Mouse (Mus musculus): ENCODE results near the gene Dcp1a.
A peak's percentile ranks its signal among the peaks of the same experiment; 100 is the strongest.

Dcp1a gene

DNA sequence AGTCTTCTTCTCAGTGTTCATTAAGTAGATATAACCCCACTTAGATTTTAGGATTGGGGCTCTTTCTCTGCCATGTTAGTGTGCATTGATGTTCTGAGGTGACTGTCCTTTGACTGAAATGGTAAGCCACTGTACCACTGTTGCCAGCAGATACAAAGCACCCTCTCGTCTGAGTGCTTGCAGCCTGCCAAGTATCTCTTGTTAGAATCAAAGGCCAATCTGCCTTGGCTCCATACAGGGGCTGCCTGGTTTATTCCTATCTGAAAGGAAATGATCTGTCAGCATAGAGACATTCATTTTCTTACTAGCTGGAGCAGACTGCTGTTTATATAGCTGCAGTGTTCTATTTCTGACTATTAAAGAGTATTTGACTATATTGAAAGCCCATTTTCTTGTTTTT is 13.9 kb downstream of the Dcp1a start:
- no peaks in the 10 kb centered on the region for H3K27me3 ChIP-seq (ENCODE audit: control insufficient read depth, insufficient read depth, low read length, poor library complexity, severe bottlenecking)

GRCm38 (mm10) chr14:30494998-30495397 is 15.7 kb downstream of the Dcp1a start:
- H3K36me3 ChIP-seq (ENCODE audit: control insufficient read depth, insufficient read depth, low read length, poor library complexity, severe bottlenecking) = peaks cover 6% of the 10 kb centered on the region
- DNase-seq (ENCODE audit: low read depth, low spot score) = no peak

More for the DNA sequence above, 13.9 kb downstream of the Dcp1a start:
- DNase-seq (ENCODE audit: low read depth, low spot score) = no peak
- H3K36me3 ChIP-seq (ENCODE audit: control insufficient read depth, insufficient read depth, low read length, poor library complexity, severe bottlenecking) = peaks cover 6% of the 10 kb centered on the region

GRCm38 (mm10) chr14:30498202-30498601 is 18.9 kb downstream of the Dcp1a start:
- no peak for DNase-seq (ENCODE audit: low read depth, low spot score)
- Histone ChIP-seq H3K36me3 (ENCODE audit: control insufficient read depth, insufficient read depth, low read length, poor library complexity, severe bottlenecking) (peaks cover 4% of the 10 kb centered on the region; the same call in 1 of the 2 replicates), H3K27me3 (ENCODE audit: control insufficient read depth, insufficient read depth, low read length, poor library complexity, severe bottlenecking) (no peaks in the 10 kb centered on the region)

More at GRCm38 (mm10) chr14:30494998-30495397, 15.7 kb downstream of the Dcp1a start:
- no peaks in the 10 kb centered on the region for H3K27me3 ChIP-seq (ENCODE audit: control insufficient read depth, insufficient read depth, low read length, poor library complexity, severe bottlenecking)

GRCm38 (mm10) chr14:30504990-30505389 is 25.7 kb downstream of the Dcp1a start:
- DNase-seq (ENCODE audit: low read depth, low spot score) = no peak
- Histone ChIP-seq H3K36me3 (ENCODE audit: control insufficient read depth, insufficient read depth, low read length, poor library complexity, severe bottlenecking) (peaks cover 15% of the 10 kb centered on the region), H3K27me3 (ENCODE audit: control insufficient read depth, insufficient read depth, low read length, poor library complexity, severe bottlenecking) (no peaks in the 10 kb centered on the region)

DNA sequence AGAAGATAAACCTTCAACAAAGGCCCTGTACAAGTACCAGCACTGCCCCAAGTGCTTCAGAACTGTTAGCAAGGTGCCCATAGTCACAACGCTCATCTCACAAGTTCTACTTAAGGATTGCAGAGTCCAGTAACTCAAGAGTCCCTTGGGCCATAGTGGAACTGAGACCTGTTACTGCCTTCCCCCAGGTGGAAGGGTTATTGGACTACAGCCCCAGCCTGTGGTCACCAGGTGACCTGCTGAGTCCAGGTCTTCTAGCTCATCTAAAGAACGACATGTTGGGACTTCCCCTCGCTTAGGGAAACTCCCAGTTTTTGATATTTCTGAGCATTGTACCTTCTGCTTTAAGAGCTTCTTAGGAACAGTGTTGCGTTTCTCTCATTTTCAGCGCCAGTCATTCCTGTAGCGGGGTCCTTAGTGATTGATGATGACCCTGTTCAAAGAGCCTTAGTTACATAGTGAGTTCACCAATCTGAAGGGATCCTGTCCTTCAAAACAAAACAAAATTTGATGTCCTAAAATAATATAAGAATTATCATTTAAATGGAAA is 31.0 kb downstream of the Dcp1a start:
- H3K36me3 ChIP-seq (ENCODE audit: control insufficient read depth, insufficient read depth, low read length, poor library complexity, severe bottlenecking) = peaks cover 21% of the 10 kb centered on the region
- no peak for DNase-seq (ENCODE audit: low read depth, low spot score)
- H3K27me3 ChIP-seq (ENCODE audit: control insufficient read depth, insufficient read depth, low read length, poor library complexity, severe bottlenecking) = no peaks in the 10 kb centered on the region

- Histone ChIP-seq H3K36me3 (ENCODE audit: control insufficient read depth, insufficient read depth, low read length, poor library complexity, severe bottlenecking) (peaks cover 15% of the 10 kb centered on the region), H3K27me3 (ENCODE audit: control insufficient read depth, insufficient read depth, low read length, poor library complexity, severe bottlenecking) (no peaks in the 10 kb centered on the region)
- no peak for DNase-seq (ENCODE audit: low read depth, low spot score)
Observed at GRCm38 (mm10) chr14:30512896-30513295, 33.6 kb downstream of the Dcp1a start.

- DNase-seq (ENCODE audit: low read depth, low spot score) = peak; percentile 45
- Histone ChIP-seq H3K36me3 (ENCODE audit: control insufficient read depth, insufficient read depth, low read length, poor library complexity, severe bottlenecking) (peaks cover 12% of the 10 kb centered on the region), H3K27me3 (ENCODE audit: control insufficient read depth, insufficient read depth, low read length, poor library complexity, severe bottlenecking) (no peaks in the 10 kb centered on the region)
Observed at GRCm38 (mm10) chr14:30515931-30516723, 36.8 kb downstream of the Dcp1a start.

DNA sequence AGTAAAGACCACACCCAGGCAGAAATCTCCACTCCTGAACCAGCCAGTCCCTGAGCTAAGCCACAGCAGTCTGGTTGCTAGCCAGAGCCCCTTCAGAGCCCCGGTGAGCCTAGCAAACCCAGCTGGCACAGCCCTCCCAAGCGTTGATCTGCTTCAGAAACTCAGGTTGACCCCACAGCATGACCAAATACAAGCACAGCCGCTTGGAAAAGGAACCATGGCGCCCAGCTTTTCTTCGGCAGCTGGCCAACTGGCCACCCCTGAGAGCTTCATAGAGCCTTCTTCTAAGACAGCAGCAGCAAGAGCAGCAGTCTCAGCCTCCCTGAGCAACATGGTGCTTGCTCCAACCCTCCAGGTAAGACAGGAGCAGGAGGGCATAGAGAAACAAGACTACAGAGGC is 40.0 kb downstream of the Dcp1a start:
- DNase-seq (ENCODE audit: low read depth, low spot score) = no peak
- Histone ChIP-seq H3K27me3 (ENCODE audit: control insufficient read depth, insufficient read depth, low read length, poor library complexity, severe bottlenecking) (no peaks in the 10 kb centered on the region), H3K36me3 (ENCODE audit: control insufficient read depth, insufficient read depth, low read length, poor library complexity, severe bottlenecking) (peaks cover 5% of the 10 kb centered on the region)

DNA sequence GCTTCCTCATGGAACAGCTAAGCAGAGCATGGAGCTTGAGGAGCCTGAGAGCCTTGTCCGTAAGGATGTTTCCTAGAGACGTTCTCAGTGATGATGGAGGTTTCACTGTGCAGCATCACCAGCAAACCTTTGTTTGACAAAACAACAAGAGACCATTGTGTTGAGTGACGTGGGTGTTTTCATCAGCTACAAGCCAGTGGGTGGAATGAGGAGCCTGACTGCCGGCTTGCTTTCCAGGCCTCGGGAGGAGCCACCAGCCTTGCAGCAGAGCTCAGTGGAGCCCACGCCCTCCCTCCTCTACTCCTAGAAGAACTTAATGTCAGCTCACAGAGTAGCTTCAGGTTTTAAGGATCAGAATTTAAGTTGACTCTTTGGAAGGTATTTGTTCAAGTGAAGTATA is 44.0 kb downstream of the Dcp1a start:
- Histone ChIP-seq H3K36me3 (ENCODE audit: control insufficient read depth, insufficient read depth, low read length, poor library complexity, severe bottlenecking) (peaks cover 7% of the 10 kb centered on the region), H3K27me3 (ENCODE audit: control insufficient read depth, insufficient read depth, low read length, poor library complexity, severe bottlenecking) (no peaks in the 10 kb centered on the region)
- no peak for DNase-seq (ENCODE audit: low read depth, low spot score)

DNA sequence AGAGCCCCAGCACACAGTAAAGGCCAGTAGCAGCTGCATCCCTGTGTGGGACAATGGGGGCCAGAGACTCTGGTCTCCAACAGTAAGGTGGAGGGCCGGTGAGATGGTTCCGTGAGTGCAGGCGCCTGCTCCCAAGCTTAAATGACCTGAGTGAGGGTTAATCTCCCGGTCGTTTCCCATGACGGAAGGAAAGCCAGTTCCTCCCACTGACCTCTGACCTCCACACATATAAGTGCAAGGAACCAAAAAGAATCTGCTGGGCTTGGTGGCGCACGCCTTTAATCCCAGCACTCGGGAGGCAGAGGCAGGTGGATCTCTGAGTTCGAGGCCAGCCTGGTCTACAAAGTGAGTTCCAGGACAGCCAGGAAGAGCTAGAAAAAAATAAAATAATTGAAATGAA is 49.1 kb downstream of the Dcp1a start:
- no peak for DNase-seq (ENCODE audit: low read depth, low spot score)
- no peaks in the 10 kb centered on the region for H3K27me3 ChIP-seq (ENCODE audit: control insufficient read depth, insufficient read depth, low read length, poor library complexity, severe bottlenecking)

GRCm38 (mm10) chr14:30528961-30529360 is 49.6 kb downstream of the Dcp1a start:
- peaks cover 5% of the 10 kb centered on the region for H3K36me3 ChIP-seq (ENCODE audit: control insufficient read depth, insufficient read depth, low read length, poor library complexity, severe bottlenecking)
- no peaks in the 10 kb centered on the region for H3K27me3 ChIP-seq (ENCODE audit: control insufficient read depth, insufficient read depth, low read length, poor library complexity, severe bottlenecking)
- DNase-seq (ENCODE audit: low read depth, low spot score) = no peak

More for the DNA sequence above, 49.1 kb downstream of the Dcp1a start:
- peaks cover 5% of the 10 kb centered on the region for H3K36me3 ChIP-seq (ENCODE audit: control insufficient read depth, insufficient read depth, low read length, poor library complexity, severe bottlenecking)

DNA sequence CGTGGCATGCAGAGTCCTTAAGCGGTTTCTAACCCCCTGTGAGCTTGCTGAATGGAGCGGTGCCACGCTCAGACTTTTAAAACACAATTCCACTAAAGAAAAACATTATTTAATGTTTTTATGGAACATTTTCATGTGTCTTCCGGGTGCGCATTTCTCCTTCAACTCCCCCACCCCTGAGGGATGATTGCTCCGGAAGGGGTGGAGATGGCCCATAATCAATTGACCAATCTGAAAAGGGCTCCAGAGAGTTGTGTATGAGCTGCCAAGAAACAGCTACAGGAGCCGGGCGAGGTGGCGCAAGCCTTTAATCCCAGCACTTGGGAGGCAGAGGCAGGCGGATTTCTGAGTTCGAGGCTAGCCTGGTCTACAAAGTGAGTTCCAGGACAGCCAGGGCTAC is 50.1 kb downstream of the Dcp1a start:
- DNase-seq (ENCODE audit: low read depth, low spot score) = no peak
- Histone ChIP-seq H3K36me3 (ENCODE audit: control insufficient read depth, insufficient read depth, low read length, poor library complexity, severe bottlenecking) (peaks cover 5% of the 10 kb centered on the region), H3K27me3 (ENCODE audit: control insufficient read depth, insufficient read depth, low read length, poor library complexity, severe bottlenecking) (no peaks in the 10 kb centered on the region)

GRCm38 (mm10) chr14:30530726-30531269 is 51.5 kb downstream of the Dcp1a start:
- Histone ChIP-seq H3K36me3 (ENCODE audit: control insufficient read depth, insufficient read depth, low read length, poor library complexity, severe bottlenecking) (peaks cover under 1% of the 10 kb centered on the region), H3K27me3 (ENCODE audit: control insufficient read depth, insufficient read depth, low read length, poor library complexity, severe bottlenecking) (no peaks in the 10 kb centered on the region)
- no peak for DNase-seq (ENCODE audit: low read depth, low spot score)

- no peak for DNase-seq (ENCODE audit: low read depth, low spot score)
- Histone ChIP-seq H3K36me3 (ENCODE audit: control insufficient read depth, insufficient read depth, low read length, poor library complexity, severe bottlenecking) (no peaks in the 10 kb centered on the region; the same call in 1 of the 2 replicates), H3K27me3 (ENCODE audit: control insufficient read depth, insufficient read depth, low read length, poor library complexity, severe bottlenecking) (no peaks in the 10 kb centered on the region)
Observed at GRCm38 (mm10) chr14:30531431-30531830, 52.1 kb downstream of the Dcp1a start.

DNA sequence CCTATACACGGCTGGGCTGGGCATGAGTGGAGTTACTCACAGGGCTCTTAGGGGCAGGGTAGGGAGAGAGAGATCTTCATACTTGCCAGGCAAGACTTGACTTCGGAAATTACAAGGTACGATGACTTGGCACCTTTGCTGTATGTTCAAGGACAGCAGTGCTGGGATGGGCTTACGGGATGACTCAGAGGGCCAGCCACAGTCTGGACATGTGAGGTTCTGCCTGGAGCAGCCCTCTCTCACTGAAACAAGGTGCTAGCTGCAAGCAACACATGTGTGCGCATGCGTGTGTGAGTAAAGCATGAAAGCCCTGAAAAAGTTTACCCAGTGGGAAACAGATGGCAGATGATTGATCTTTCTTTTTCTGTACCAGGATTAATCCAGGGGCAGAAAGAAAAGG is 52.6 kb downstream of the Dcp1a start:
- Histone ChIP-seq H3K27me3 (ENCODE audit: control insufficient read depth, insufficient read depth, low read length, poor library complexity, severe bottlenecking) (no peaks in the 10 kb centered on the region), H3K36me3 (ENCODE audit: control insufficient read depth, insufficient read depth, low read length, poor library complexity, severe bottlenecking) (no peaks in the 10 kb centered on the region)
- no peak for DNase-seq (ENCODE audit: low read depth, low spot score)
